Mouse (Mus musculus): Measurements from ENCODE around the gene Trim59. TPM values are rescaled to one million over a fixed set of nuclear protein-coding genes. Genes with fewer than 3 reads are reported as not detected.

The Trim59 gene
- 143 and 145 TPM in 2 replicates for polyA plus RNA-seq (2015; fragmentation: Nextera tagmentation; extraction: Ambion mirVana)

- no peaks in the 10 kb centered on the region for H3K27me3 ChIP-seq (ENCODE audit: control insufficient read depth, insufficient read depth, low read depth, low read length)
- peak within 1 kb of the TSS; percentile 95 for H3K27ac ChIP-seq (ENCODE audit: low read length)
- ATAC-seq (ENCODE audit: low read depth): peak; percentile 90
- H3K9ac ChIP-seq (ENCODE audit: low read depth, low read length): peak within 1 kb of the TSS; percentile 94
- under 1% methylated on average over 65 of the region's 80 CpGs for WGBS (ENCODE audit: insufficient replicate concordance)
- peak within 1 kb of the TSS; percentile 79 for H3K4me2 ChIP-seq (ENCODE audit: low read depth, low read length)
- peak within 1 kb of the TSS; percentile 79 for H3K4me3 ChIP-seq (ENCODE audit: low read depth, low read length)
- peaks cover 18% of the 10 kb centered on the region for H3K4me1 ChIP-seq (ENCODE audit: control insufficient read depth, low read depth, low read length)
- peaks cover 23% of the 10 kb centered on the region for H3K36me3 ChIP-seq (ENCODE audit: control insufficient read depth, insufficient read depth)
- no peaks in the 10 kb centered on the region for H3K9me3 ChIP-seq (replicated peaks; ENCODE audit: control insufficient read depth, low read length)
Observed at GRCm38 (mm10) chr3:69044645-69045399, at the start of gene Trim59. Trim59 (minus strand) TSS chr3:69044755.

DNA sequence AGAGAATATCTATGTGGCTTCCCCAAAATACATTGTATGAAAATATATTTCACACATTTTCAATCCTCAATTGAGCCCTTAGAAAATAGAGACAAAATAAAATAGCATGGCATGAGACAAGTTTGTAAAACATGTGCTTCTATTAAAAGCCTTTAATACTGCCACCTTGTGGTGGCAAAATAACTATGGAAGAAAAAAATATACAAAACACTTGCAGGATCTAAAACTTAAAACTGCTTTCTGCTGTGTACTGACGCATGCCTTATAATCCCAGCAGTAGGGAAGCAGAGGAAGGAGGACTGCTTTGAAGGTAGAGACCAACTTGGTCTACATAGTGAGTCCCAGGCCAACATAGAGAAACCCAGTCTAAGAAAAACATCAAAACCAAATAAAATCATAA lies 19.4 kb upstream of the Trim59 start:
- no peak overlapping the region for H3K27ac ChIP-seq (ENCODE audit: low read length)
- no peak overlapping the region for H3K4me3 ChIP-seq (ENCODE audit: low read depth, low read length)
- H3K27me3 ChIP-seq (ENCODE audit: control insufficient read depth, insufficient read depth, low read depth, low read length): no peaks in the 10 kb centered on the region
- peaks cover 5% of the 10 kb centered on the region; the same call in 1 of the 2 replicates for H3K4me1 ChIP-seq (ENCODE audit: control insufficient read depth, low read depth, low read length)
- H3K36me3 ChIP-seq (ENCODE audit: control insufficient read depth, insufficient read depth): no peaks in the 10 kb centered on the region
- H3K9ac ChIP-seq (ENCODE audit: low read depth, low read length): no peak overlapping the region
- no peak for ATAC-seq (ENCODE audit: low read depth)
- no peaks in the 10 kb centered on the region for H3K9me3 ChIP-seq (replicated peaks; ENCODE audit: control insufficient read depth, low read length)
- no peak overlapping the region for H3K4me2 ChIP-seq (ENCODE audit: low read depth, low read length)
- 19% methylated on average over 1 of the region's 1 CpGs for WGBS (ENCODE audit: insufficient replicate concordance)

DNA sequence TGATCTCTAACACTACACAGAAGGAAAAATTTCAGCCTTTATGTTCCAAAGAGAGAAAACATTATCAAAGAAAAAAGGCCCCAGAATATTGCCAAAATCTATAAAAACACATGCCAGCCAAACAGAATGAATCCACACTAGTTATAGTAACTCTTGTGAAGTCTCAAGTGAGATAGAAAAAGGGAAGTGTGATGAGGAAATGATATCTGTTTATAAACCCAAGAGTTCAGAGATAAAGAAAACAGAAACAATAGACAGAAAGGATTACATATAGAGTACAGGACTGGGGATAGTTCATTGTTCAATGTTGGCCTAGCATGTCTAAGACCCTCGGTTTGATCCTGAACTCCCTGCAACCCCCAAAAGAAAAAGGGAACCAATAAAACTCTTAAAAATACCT lies 18.2 kb upstream of the Trim59 start:
- ATAC-seq (ENCODE audit: low read depth): no peak
- Histone ChIP-seq H3K4me3 (ENCODE audit: low read depth, low read length) (no peak overlapping the region), H3K9me3 (replicated peaks; ENCODE audit: control insufficient read depth, low read length) (no peaks in the 10 kb centered on the region), H3K9ac (ENCODE audit: low read depth, low read length) (no peak overlapping the region), H3K4me2 (ENCODE audit: low read depth, low read length) (no peak overlapping the region), H3K27me3 (ENCODE audit: control insufficient read depth, insufficient read depth, low read depth, low read length) (no peaks in the 10 kb centered on the region), H3K27ac (ENCODE audit: low read length) (no peak overlapping the region), H3K36me3 (ENCODE audit: control insufficient read depth, insufficient read depth) (no peaks in the 10 kb centered on the region), H3K4me1 (ENCODE audit: control insufficient read depth, low read depth, low read length) (peaks cover 5% of the 10 kb centered on the region; the same call in 1 of the 2 replicates)
- WGBS (ENCODE audit: insufficient replicate concordance): 39% methylated on average over 1 of the region's 1 CpGs

DNA sequence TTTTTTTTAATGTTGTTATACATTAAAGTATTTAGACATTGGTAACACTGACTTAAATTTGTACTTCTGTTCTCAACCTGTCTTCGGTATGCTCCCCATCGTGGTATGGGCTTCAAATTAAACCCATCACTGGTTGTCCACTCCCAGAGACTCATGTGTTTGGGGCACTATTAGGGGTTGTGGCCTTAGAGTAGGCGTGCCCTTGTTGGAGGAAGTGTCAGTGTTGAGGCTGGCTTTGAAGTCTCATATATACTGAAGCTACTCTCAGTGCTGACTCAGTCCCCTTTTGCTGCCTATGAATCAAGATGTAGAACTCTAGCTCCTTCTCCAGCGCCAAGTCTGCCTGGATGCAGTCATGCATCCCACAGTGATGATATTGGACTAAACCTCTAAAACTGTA lies 16.1 kb upstream of the Trim59 start:
- Histone ChIP-seq H3K9me3 (replicated peaks; ENCODE audit: control insufficient read depth, low read length) (no peaks in the 10 kb centered on the region), H3K27ac (ENCODE audit: low read length) (no peak overlapping the region), H3K36me3 (ENCODE audit: control insufficient read depth, insufficient read depth) (no peaks in the 10 kb centered on the region), H3K4me3 (ENCODE audit: low read depth, low read length) (no peak overlapping the region), H3K27me3 (ENCODE audit: control insufficient read depth, insufficient read depth, low read depth, low read length) (no peaks in the 10 kb centered on the region), H3K4me1 (ENCODE audit: control insufficient read depth, low read depth, low read length) (peaks cover 19% of the 10 kb centered on the region), H3K9ac (ENCODE audit: low read depth, low read length) (no peak overlapping the region), H3K4me2 (ENCODE audit: low read depth, low read length) (no peak overlapping the region)
- ATAC-seq (ENCODE audit: low read depth): peak; percentile 60
- WGBS (ENCODE audit: insufficient replicate concordance): 87% methylated on average over 4 of the region's 4 CpGs

- Histone ChIP-seq H3K4me2 (ENCODE audit: low read depth, low read length) (peak overlapping the region; percentile 64), H3K4me3 (ENCODE audit: low read depth, low read length) (no peak overlapping the region), H3K27ac (ENCODE audit: low read length) (peak overlapping the region; percentile 100), H3K9me3 (replicated peaks; ENCODE audit: control insufficient read depth, low read length) (no peaks in the 10 kb centered on the region), H3K27me3 (ENCODE audit: control insufficient read depth, insufficient read depth, low read depth, low read length) (no peaks in the 10 kb centered on the region), H3K9ac (ENCODE audit: low read depth, low read length) (peak overlapping the region; percentile 66), H3K36me3 (ENCODE audit: control insufficient read depth, insufficient read depth) (no peaks in the 10 kb centered on the region), H3K4me1 (ENCODE audit: control insufficient read depth, low read depth, low read length) (peaks cover 45% of the 10 kb centered on the region)
- no peak for ATAC-seq (ENCODE audit: low read depth)
- 84% methylated on average over 3 of the region's 3 CpGs for WGBS (ENCODE audit: insufficient replicate concordance)
Observed at GRCm38 (mm10) chr3:69055871-69056270, 11.3 kb upstream of the Trim59 start.

- WGBS (ENCODE audit: insufficient replicate concordance): 31% methylated on average over 7 of the region's 7 CpGs
- peak overlapping the region; percentile 66 for H3K9ac ChIP-seq (ENCODE audit: low read depth, low read length)
- no peaks in the 10 kb centered on the region for H3K27me3 ChIP-seq (ENCODE audit: control insufficient read depth, insufficient read depth, low read depth, low read length)
- H3K4me1 ChIP-seq (ENCODE audit: control insufficient read depth, low read depth, low read length): peaks cover 45% of the 10 kb centered on the region
- peak overlapping the region; percentile 64 for H3K4me2 ChIP-seq (ENCODE audit: low read depth, low read length)
- peak; percentile 100 for ATAC-seq (ENCODE audit: low read depth)
- peak overlapping the region; percentile 100 for H3K27ac ChIP-seq (ENCODE audit: low read length)
- no peaks in the 10 kb centered on the region for H3K9me3 ChIP-seq (replicated peaks; ENCODE audit: control insufficient read depth, low read length)
- H3K4me3 ChIP-seq (ENCODE audit: low read depth, low read length): peak overlapping the region; percentile 35
- no peaks in the 10 kb centered on the region for H3K36me3 ChIP-seq (ENCODE audit: control insufficient read depth, insufficient read depth)
Observed at GRCm38 (mm10) chr3:69054760-69055432, 10.3 kb upstream of the Trim59 start.

- H3K4me2 ChIP-seq (ENCODE audit: low read depth, low read length): no peak overlapping the region
- WGBS (ENCODE audit: insufficient replicate concordance): 78% methylated on average over 11 of the region's 11 CpGs
- no peaks in the 10 kb centered on the region for H3K27me3 ChIP-seq (ENCODE audit: control insufficient read depth, insufficient read depth, low read depth, low read length)
- H3K36me3 ChIP-seq (ENCODE audit: control insufficient read depth, insufficient read depth): no peaks in the 10 kb centered on the region
- peaks cover 44% of the 10 kb centered on the region for H3K4me1 ChIP-seq (ENCODE audit: control insufficient read depth, low read depth, low read length)
- no peaks in the 10 kb centered on the region for H3K9me3 ChIP-seq (replicated peaks; ENCODE audit: control insufficient read depth, low read length)
- H3K27ac ChIP-seq (ENCODE audit: low read length): no peak overlapping the region
- H3K4me3 ChIP-seq (ENCODE audit: low read depth, low read length): no peak overlapping the region
- no peak overlapping the region for H3K9ac ChIP-seq (ENCODE audit: low read depth, low read length)
- no peak for ATAC-seq (ENCODE audit: low read depth)
Observed at GRCm38 (mm10) chr3:69051894-69052293, 7.3 kb upstream of the Trim59 start.

- Histone ChIP-seq H3K4me3 (ENCODE audit: low read depth, low read length) (no peak overlapping the region), H3K36me3 (ENCODE audit: control insufficient read depth, insufficient read depth) (no peaks in the 10 kb centered on the region), H3K27me3 (ENCODE audit: control insufficient read depth, insufficient read depth, low read depth, low read length) (no peaks in the 10 kb centered on the region), H3K27ac (ENCODE audit: low read length) (no peak overlapping the region), H3K9me3 (replicated peaks; ENCODE audit: control insufficient read depth, low read length) (no peaks in the 10 kb centered on the region), H3K9ac (ENCODE audit: low read depth, low read length) (no peak overlapping the region), H3K4me1 (ENCODE audit: control insufficient read depth, low read depth, low read length) (peaks cover 32% of the 10 kb centered on the region), H3K4me2 (ENCODE audit: low read depth, low read length) (no peak overlapping the region)
- WGBS (ENCODE audit: insufficient replicate concordance): 89% methylated on average over 6 of the region's 6 CpGs
- no peak for ATAC-seq (ENCODE audit: low read depth)
Observed at GRCm38 (mm10) chr3:69049011-69049410, 4.5 kb upstream of the Trim59 start.

- Histone ChIP-seq H3K27ac (ENCODE audit: low read length) (peak overlapping the region; percentile 26), H3K36me3 (ENCODE audit: control insufficient read depth, insufficient read depth) (peaks cover 4% of the 10 kb centered on the region), H3K9ac (ENCODE audit: low read depth, low read length) (no peak overlapping the region; the same call in 1 of the 2 replicates), H3K27me3 (ENCODE audit: control insufficient read depth, insufficient read depth, low read depth, low read length) (no peaks in the 10 kb centered on the region), H3K4me1 (ENCODE audit: control insufficient read depth, low read depth, low read length) (peaks cover 18% of the 10 kb centered on the region), H3K4me2 (ENCODE audit: low read depth, low read length) (no peak overlapping the region), H3K9me3 (replicated peaks; ENCODE audit: control insufficient read depth, low read length) (no peaks in the 10 kb centered on the region), H3K4me3 (ENCODE audit: low read depth, low read length) (no peak overlapping the region)
- 81% methylated on average over 4 of the region's 4 CpGs for WGBS (ENCODE audit: insufficient replicate concordance)
- no peak for ATAC-seq (ENCODE audit: low read depth)
Observed at GRCm38 (mm10) chr3:69047684-69048083, 3.1 kb upstream of the Trim59 start.
